Mouse (Mus musculus) testis, adult 2 months (tissue): Measurements from ENCODE around the gene 1600014C23Rik. TPM values are rescaled to one million over a fixed set of nuclear protein-coding genes. Genes with fewer than 3 reads are reported as not detected.

Experiments
- H3K27ac ChIP-seq: fragments of 200-500 bp; 2 replicates; pipeline ENCODE4 v1.5.1; 2012; ENCODE audit warnings: low read depth, low read length; ENCODE audit not compliant: control insufficient read depth, insufficient read depth
- H3K27me3 ChIP-seq: fragments of 200-500 bp; 2 replicates; pipeline ENCODE4 v1.6.1; 2012; ENCODE audit warnings: mild to moderate bottlenecking, low read length, moderate library complexity; ENCODE audit not compliant: control insufficient read depth, insufficient read depth
- H3K36me3 ChIP-seq: fragments of 200-500 bp; 2 replicates; pipeline ENCODE4 v1.6.1; 2012; ENCODE audit warnings: mild to moderate bottlenecking, low read length; ENCODE audit not compliant: control insufficient read depth, insufficient read depth
- H3K4me1 ChIP-seq: fragments of 200-500 bp; 2 replicates; pipeline ENCODE4 v1.6.1; 2012; ENCODE audit warnings: low read length; ENCODE audit not compliant: control insufficient read depth, insufficient read depth
- H3K4me3 ChIP-seq: fragments of 200-500 bp; 2 replicates; pipeline ENCODE4 v1.5.1; 2012; ENCODE audit warnings: low read depth, mild to moderate bottlenecking, low read length, moderate library complexity, mixed read lengths; ENCODE audit not compliant: control insufficient read depth
- CTCF ChIP-seq: fragments of 200-500 bp; IDR thresholded peaks from 2 replicates; pipeline ENCODE4 v1.5.1; 2012; ENCODE audit warnings: low read depth, mild to moderate bottlenecking, inconsistent platforms, low read length, moderate library complexity; ENCODE audit not compliant: control insufficient read depth, insufficient read depth, insufficient replicate concordance
- POLR2A ChIP-seq: fragments of 200-500 bp; IDR thresholded peaks from 2 replicates; pipeline ENCODE4 v1.6.1; 2012; ENCODE audit warnings: low read depth, mild to moderate bottlenecking, inconsistent platforms, low read length, moderate library complexity; ENCODE audit not compliant: control insufficient read depth
- polyA plus RNA-seq: library from polyadenylated mRNA; depleted of rRNA; stranded (reverse); fragments of >200 nt; gene quantifications from 2 replicates; pipeline ENCODE4 v1.2.3, GENCODE M21; 2012

1600014C23Rik gene
- polyA plus RNA-seq, 1 experiment, result 0.36 TPM

GRCm38 (mm10) chr17:45723732-45724573 is 9.7 kb downstream of the 1600014C23Rik start:
- no peaks in the 10 kb centered on the region for H3K36me3 ChIP-seq
- H3K4me3 ChIP-seq, result peak overlapping the region; percentile 50
- no peaks in the 10 kb centered on the region; the same call in 1 of the 2 replicates for H3K4me1 ChIP-seq
- H3K27me3 ChIP-seq, result no peaks in the 10 kb centered on the region
- no peak overlapping the region for H3K27ac ChIP-seq
- TF ChIP-seq POLR2A, result no peak
- TF ChIP-seq CTCF, result peak; percentile 98

GRCm38 (mm10) chr17:45718323-45718722 is 15.3 kb downstream of the 1600014C23Rik start:
- H3K4me1 ChIP-seq, result no peaks in the 10 kb centered on the region
- no peak for TF ChIP-seq POLR2A
- TF ChIP-seq CTCF, result peak; percentile 63; the same call in 1 of the 2 replicates

GRCm38 (mm10) chr17:45711525-45711924 is 22.1 kb downstream of the 1600014C23Rik start:
- Histone ChIP-seq H3K27me3 (no peaks in the 10 kb centered on the region), H3K36me3 (no peaks in the 10 kb centered on the region), H3K4me1 (no peaks in the 10 kb centered on the region), H3K27ac (no peak overlapping the region), H3K4me3 (no peak overlapping the region)
- no peak for TF ChIP-seq POLR2A
- TF ChIP-seq CTCF, result no peak

More at GRCm38 (mm10) chr17:45718323-45718722, 15.3 kb downstream of the 1600014C23Rik start:
- no peak overlapping the region for H3K27ac ChIP-seq
- no peaks in the 10 kb centered on the region for H3K36me3 ChIP-seq
- no peak overlapping the region for H3K4me3 ChIP-seq
- no peaks in the 10 kb centered on the region for H3K27me3 ChIP-seq

DNA sequence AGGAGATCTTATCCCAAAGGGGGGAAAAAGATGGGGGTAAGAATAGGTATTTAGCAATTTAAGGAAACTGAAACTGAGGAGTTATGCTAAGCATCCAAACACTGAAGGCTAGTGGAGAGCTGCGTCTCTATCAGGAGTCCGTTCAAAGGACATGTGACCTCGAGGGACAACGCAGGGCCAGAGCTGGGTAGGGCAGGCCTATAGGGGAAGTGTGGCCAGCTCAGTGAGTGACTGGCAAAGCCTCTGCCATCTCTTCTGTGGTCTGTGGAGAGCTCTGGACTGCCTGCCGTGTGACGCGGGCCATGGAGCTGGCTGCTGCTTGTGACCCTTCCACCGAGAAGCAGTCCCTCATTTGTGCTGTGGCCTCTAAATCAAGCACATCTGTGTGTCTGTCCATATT is 23.2 kb downstream of the 1600014C23Rik start:
- Histone ChIP-seq H3K27ac (no peak overlapping the region), H3K27me3 (no peaks in the 10 kb centered on the region), H3K36me3 (no peaks in the 10 kb centered on the region), H3K4me1 (no peaks in the 10 kb centered on the region), H3K4me3 (no peak overlapping the region)
- TF ChIP-seq POLR2A (no peak), CTCF (no peak)

DNA sequence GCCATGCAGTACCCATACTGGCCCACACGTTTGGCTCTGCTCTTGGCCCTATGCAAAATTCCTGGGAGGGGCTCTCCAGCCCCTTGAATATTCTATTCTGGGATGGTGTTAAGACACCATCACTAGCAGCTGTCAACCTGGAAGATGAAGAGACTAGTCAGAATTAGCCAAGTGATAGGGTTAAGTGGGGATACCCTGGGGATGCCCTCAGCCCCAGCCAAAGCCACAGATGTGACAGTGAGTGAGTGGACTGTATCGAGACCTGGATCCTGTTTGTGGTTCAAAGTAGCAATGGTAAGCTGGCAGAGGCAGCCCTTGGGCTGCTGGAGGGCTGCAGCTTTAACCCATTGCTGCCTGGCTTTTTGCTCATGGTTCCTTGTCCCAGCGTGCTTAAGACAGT is 23.8 kb downstream of the 1600014C23Rik start:
- H3K36me3 ChIP-seq, result no peaks in the 10 kb centered on the region
- no peak for TF ChIP-seq CTCF
- TF ChIP-seq POLR2A, result no peak
- H3K27me3 ChIP-seq, result no peaks in the 10 kb centered on the region

GRCm38 (mm10) chr17:45708179-45708578 is 25.5 kb downstream of the 1600014C23Rik start:
- no peaks in the 10 kb centered on the region for H3K36me3 ChIP-seq
- TF ChIP-seq CTCF, result no peak
- TF ChIP-seq POLR2A, result no peak
- H3K4me3 ChIP-seq, result no peak overlapping the region
- H3K27me3 ChIP-seq, result no peaks in the 10 kb centered on the region
- H3K27ac ChIP-seq, result no peak overlapping the region
- H3K4me1 ChIP-seq, result no peaks in the 10 kb centered on the region

More for the DNA sequence above, 23.8 kb downstream of the 1600014C23Rik start:
- no peaks in the 10 kb centered on the region for H3K4me1 ChIP-seq
- no peak overlapping the region for H3K4me3 ChIP-seq
- no peak overlapping the region for H3K27ac ChIP-seq

DNA sequence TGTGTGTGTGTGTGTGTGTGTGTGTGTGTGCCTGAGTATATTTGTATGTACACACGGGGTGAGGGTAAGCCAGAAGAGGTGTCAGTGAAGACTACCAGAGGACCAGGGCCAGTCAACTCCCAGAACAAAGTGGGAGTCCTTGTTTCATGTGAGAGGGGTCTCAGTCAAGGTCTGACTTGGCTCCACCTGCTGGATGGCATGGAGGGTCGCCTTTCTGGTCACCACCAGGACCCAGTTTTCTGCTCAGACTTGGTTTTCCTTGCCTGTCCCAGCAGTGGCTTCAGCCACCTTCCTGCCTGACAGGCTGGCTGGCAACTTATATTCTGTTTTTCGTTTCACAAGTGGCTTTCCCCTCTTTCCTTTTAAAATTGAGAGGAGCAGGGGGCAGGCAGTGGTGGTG is 26.3 kb downstream of the 1600014C23Rik start:
- no peaks in the 10 kb centered on the region for H3K4me1 ChIP-seq
- H3K36me3 ChIP-seq, result no peaks in the 10 kb centered on the region
- TF ChIP-seq CTCF, result no peak
- TF ChIP-seq POLR2A, result no peak
- H3K27me3 ChIP-seq, result no peaks in the 10 kb centered on the region
- H3K27ac ChIP-seq, result no peak overlapping the region
- H3K4me3 ChIP-seq, result no peak overlapping the region
